20 mouse cellular contexts compared by ENCODE assay signal in the genomic region with DNA sequence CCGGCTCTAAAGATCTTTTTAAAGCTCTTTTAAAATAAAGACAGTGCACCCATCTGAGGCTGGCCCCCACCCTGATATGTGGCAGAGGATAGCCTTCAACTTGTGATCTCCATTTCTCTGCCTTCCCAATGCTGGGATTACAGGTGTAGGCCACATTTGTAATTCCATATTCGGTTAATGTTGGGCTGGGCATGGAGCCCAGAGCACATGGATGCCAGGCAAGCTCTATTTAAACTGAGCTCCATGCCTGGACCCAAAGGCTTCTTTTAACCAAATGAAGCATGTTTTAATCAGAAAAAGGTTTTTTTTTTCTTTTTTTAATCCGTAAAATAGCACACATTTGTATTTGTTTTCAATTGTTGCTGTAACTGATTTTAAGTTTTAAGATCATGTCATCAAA.
DNase-seq lines count a peak whose midpoint lies in the region; TF ChIP-seq lines count a peak whose summit lies in the region.
"Had no signal": no experiment of that assay in that cellular context is flagged by ENCODE, and none has a peak within 500 bp of the region (broad histone marks: within the 10 kb centered on the region; RNA-seq: fewer than 3 reads in every experiment).

No protein-coding gene starts in this region.

- peak; percentile 68 to 79 for DNase-seq in cerebellum, postnatal 10 days
- DNase-seq in cerebellum, adult 11-12 months = no peak
- DNase-seq in gastrocnemius, adult 2 months = peak; percentile 32
- DNase-seq in gastrocnemius, postnatal 14 days = no peak
- peak; percentile 16 for DNase-seq in right cerebral cortex, postnatal 4 days
- DNase-seq in right cerebral cortex, adult 18-20 months = no peak
- no peak for DNase-seq in left cerebral cortex, adult 8-10 months (ENCODE audit: low spot score in 2 of 2)
- DNase-seq: adrenal gland, adult 2 months; adrenal gland, postnatal 25 days; cerebellum, adult 18-20 months; heart, adult 2 months; heart, postnatal 14 days; kidney, adult 2 months had no signal

- no peaks in the 10 kb centered on the region for H3K79me2 ChIP-seq in macrophage (ENCODE audit: inconsistent target)

- 88% methylated on average over 3 of the region's 3 CpGs for WGBS in macrophage (ENCODE audit: missing documents)

- H3K36me3 ChIP-seq in macrophage (ENCODE audit: inconsistent target) = no peaks in the 10 kb centered on the region
- H3K36me3 ChIP-seq: embryonic facial prominence, embryonic 13.5 days; forebrain, embryonic 10.5 days; heart, embryonic 15.5 days; hindbrain, embryonic 10.5 days; hindbrain, embryonic 15.5 days had no signal

- no peak for TF ChIP-seq CTCF in gastrocnemius, adult 2 months (IDR thresholded peaks at IDR 0.05)

- no peak overlapping the region for H3K4me3 ChIP-seq in gastrocnemius, adult 2 months
- H3K4me3 ChIP-seq in macrophage (ENCODE audit: inconsistent target) = no peak overlapping the region
- H3K4me3 ChIP-seq: embryonic facial prominence, embryonic 13.5 days; erythroblast, embryonic 14.5 days; forebrain, embryonic 10.5 days; heart, adult 2 months; heart, embryonic 15.5 days; hindbrain, embryonic 10.5 days; hindbrain, embryonic 15.5 days had no signal

- intact Hi-C loops in gastrocnemius, adult 2 months (cut with DNase I) = no loop called here
- intact Hi-C loops in gastrocnemius, postnatal 14 days (cut with DNase I; ENCODE audit: low total_unique reads) = no loop called here

- H3K27ac ChIP-seq in gastrocnemius, adult 2 months = no peak overlapping the region
- H3K27ac ChIP-seq in macrophage = peak overlapping the region; percentile 59
- H3K27ac ChIP-seq: forebrain, embryonic 10.5 days; heart, adult 2 months; heart, embryonic 15.5 days; hindbrain, embryonic 10.5 days; hindbrain, embryonic 15.5 days had no signal

Comparison
In these comparisons a context has a peak if more than half of its experiments do, and no peak if none do; other contexts are left out.
1. DNase-seq: peak in cerebellum, postnatal 10 days (2 of 2), gastrocnemius, adult 2 months (single experiment) and right cerebral cortex, postnatal 4 days (single experiment); none in cerebellum, adult 11-12 months (single experiment), gastrocnemius, postnatal 14 days (single experiment), right cerebral cortex, adult 18-20 months (single experiment) and left cerebral cortex, adult 8-10 months (0 of 2).